Mouse (Mus musculus) hindbrain, embryonic 11.5 days (tissue): ENCODE data around the gene Slc35c2. TPM values are rescaled to one million over a fixed set of nuclear protein-coding genes. Genes with fewer than 3 reads are reported as not detected.

Experiments
- ATAC-seq: fragments of 200-750 bp; cut with Nextera tagmentation; 2 replicates; pipeline ENCODE4 v1.8.0; 2017; ENCODE audit warnings: mild to moderate bottlenecking, moderate TSS enrichment, moderate library complexity; ENCODE audit not compliant: low FRiP score
- DNase-seq: peaks from one replicate; pipeline ENCODE4 v3.0.0-alpha.2; 2015; ENCODE audit warnings: low spot score
- H3K27ac ChIP-seq: fragments of 300-500 bp; sonication (generic); 2 replicates; pipeline ENCODE4 v1.5.1; 2014; ENCODE audit warnings: mild to moderate bottlenecking, low read depth, low read length
- H3K27me3 ChIP-seq: fragments of 300-500 bp; sonication (generic); 2 replicates; pipeline ENCODE4 v1.6.1; 2014; ENCODE audit warnings: mild to moderate bottlenecking, low read length, moderate library complexity, mixed read lengths; ENCODE audit not compliant: control insufficient read depth, insufficient read depth
- H3K36me3 ChIP-seq: fragments of 300-500 bp; sonication (generic); 2 replicates; pipeline ENCODE4 v1.6.1; 2014; ENCODE audit warnings: mild to moderate bottlenecking, low read length, moderate library complexity, mixed read lengths; ENCODE audit not compliant: control insufficient read depth, insufficient read depth
- H3K4me1 ChIP-seq: fragments of 300-500 bp; sonication (generic); replicated peaks from 2 replicates; pipeline ENCODE4 v1.6.1; 2014; ENCODE audit warnings: low read length, mixed read lengths; ENCODE audit not compliant: control insufficient read depth, insufficient read depth
- H3K4me2 ChIP-seq: fragments of 300-500 bp; sonication (generic); replicated peaks from 2 replicates; pipeline ENCODE4 v1.6.1; 2014; ENCODE audit warnings: mild to moderate bottlenecking, low read depth, low read length
- H3K4me3 ChIP-seq: fragments of 300-500 bp; sonication (generic); 2 replicates; pipeline ENCODE4 v1.5.1; 2014; ENCODE audit warnings: low read depth, low read length
- H3K9ac ChIP-seq: fragments of 300-500 bp; sonication (generic); 2 replicates; pipeline ENCODE4 v1.6.1; 2014; ENCODE audit warnings: low read depth, low read length
- H3K9me3 ChIP-seq: fragments of 300-500 bp; sonication (generic); 2 replicates; pipeline ENCODE4 v1.6.1; 2016; ENCODE audit warnings: low read length; ENCODE audit not compliant: control insufficient read depth
- WGBS: fragments of 180-500 bp; shearing (Covaris S2); extraction: QIAGEN DNeasy Blood & Tissue Kit; methylation state at CpG from one replicate; pipeline ENCODE4 v1.1.7; 2014; 5-methylcytosine and 5-hydroxymethylcytosine counted together
- polyA plus RNA-seq: library from polyadenylated mRNA; unstranded; fragments of >200 nt; fragmentation: Nextera tagmentation; extraction: Ambion mirVana; gene quantifications from 2 replicates; pipeline ENCODE4 v1.2.1, GENCODE M21; 2014

The Slc35c2 gene
- polyA plus RNA-seq, 1 experiment from 2014 or later, result 45.8 TPM

DNA sequence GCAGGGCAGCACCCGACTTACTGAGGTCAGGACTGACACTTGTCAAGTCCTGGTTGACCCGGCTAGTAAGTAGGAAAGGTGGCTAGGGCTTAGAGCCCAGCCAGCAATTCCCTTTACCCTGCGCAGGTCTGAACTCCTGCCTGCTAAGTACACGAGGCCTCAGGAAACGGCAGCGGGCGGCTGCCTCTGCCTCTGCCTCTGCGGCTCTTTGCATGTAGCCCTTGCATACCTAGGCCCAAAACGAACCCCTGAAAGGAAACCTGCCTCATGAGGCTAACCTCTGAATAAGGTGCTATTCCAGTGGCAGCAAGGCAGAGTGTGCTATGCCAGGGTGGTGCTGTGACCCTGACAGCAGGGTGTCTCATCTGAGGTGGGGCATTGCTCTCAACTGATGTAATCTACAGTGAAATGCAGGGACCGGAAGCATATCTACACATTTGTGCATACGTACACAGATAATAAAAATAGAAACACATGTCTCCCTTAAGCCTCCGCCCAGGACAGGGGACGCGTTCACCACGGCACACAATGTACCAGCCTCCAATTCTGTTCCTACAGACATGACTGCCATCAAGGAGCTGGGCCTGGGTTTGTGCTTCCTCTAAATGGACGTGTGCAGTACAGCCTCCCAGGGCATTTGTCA lies 30.1 kb upstream of the Slc35c2 start:
- peak overlapping the region; percentile 15; the same call in 1 of the 2 replicates for H3K9ac ChIP-seq

DNA sequence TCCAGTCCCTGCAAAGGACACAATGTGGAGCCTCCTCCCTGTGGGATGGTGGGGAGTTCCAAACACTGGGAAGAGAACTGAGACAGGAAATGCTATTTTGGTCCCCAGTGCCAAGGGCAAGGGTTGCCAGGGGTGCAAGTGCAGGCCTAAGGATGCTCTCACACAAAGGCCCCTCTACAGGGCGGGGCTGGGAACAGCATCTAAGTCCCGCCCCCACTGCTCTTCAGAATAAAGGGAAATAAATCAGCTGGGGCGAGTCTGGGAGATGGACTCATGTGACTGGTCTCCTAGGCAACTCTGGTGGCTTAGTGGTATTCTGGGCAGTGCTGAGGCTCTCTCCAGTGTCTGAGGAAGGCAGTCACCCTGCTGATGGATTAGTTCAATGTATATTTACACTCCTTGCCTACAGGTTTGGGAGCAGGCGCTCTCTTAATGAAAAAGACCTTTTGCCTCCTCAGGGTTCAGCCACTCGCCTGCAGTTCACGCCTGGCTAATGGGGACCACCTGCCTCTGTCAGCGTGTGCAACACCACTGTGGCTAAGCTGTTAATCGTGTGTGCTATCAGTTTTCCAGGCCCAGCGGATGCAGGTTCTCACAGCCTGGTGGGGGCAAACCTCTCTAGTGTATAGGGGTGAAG lies 29.3 kb upstream of the Slc35c2 start:
- Histone ChIP-seq H3K4me3 (no peak overlapping the region), H3K27me3 (no peaks in the 10 kb centered on the region), H3K9ac (peak overlapping the region; percentile 42; the same call in 1 of the 2 replicates), H3K4me1 (peaks cover 36% of the 10 kb centered on the region), H3K9me3 (no peaks in the 10 kb centered on the region), H3K36me3 (peaks cover 2% of the 10 kb centered on the region; the same call in 1 of the 2 replicates), H3K4me2 (peak overlapping the region; percentile 28; the same call in 1 of the 2 replicates), H3K27ac (peak overlapping the region; percentile 95)
- peak; percentile 91 for DNase-seq
- peak; percentile 95 for ATAC-seq
- WGBS, result 6% methylated on average over 9 of the region's 9 CpGs

More for the DNA sequence above, 30.1 kb upstream of the Slc35c2 start:
- no peaks in the 10 kb centered on the region for H3K9me3 ChIP-seq
- peak overlapping the region; percentile 95 for H3K27ac ChIP-seq
- peaks cover 2% of the 10 kb centered on the region; the same call in 1 of the 2 replicates for H3K36me3 ChIP-seq
- 0 out of 2 replicates have a peak, but pooled peaks have one; percentile 1 for ATAC-seq
- H3K4me3 ChIP-seq, result no peak overlapping the region
- DNase-seq, result no peak
- H3K4me1 ChIP-seq, result peaks cover 36% of the 10 kb centered on the region
- peak overlapping the region; percentile 28; the same call in 1 of the 2 replicates for H3K4me2 ChIP-seq
- H3K27me3 ChIP-seq, result no peaks in the 10 kb centered on the region
- 52% methylated on average over 16 of the region's 16 CpGs for WGBS

DNA sequence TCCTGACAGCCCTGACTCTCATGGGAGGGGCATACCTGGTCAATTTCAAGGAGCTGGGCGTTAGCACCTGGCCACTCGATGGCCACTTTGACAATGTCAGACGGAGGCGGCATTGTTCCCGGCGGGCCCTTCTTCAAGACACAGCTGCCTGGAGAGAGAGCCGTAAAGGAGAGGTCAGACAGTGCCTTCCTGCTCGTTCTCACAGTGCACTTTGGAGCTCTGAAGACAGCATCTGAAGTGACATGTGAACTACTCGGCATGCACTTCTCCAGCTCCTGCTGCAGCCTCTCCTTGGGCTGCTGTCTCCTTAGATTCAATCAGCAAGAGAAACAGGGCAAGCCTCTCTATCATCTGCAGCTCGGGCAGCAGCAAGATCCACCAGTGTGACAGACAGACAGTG lies 28.5 kb upstream of the Slc35c2 start:
- no peaks in the 10 kb centered on the region for H3K9me3 ChIP-seq
- ATAC-seq (0 out of 2 replicates have a peak, but pooled peaks have one; percentile 3), DNase-seq (no peak)
- H3K9ac ChIP-seq, result peak overlapping the region; percentile 42; the same call in 1 of the 2 replicates
- H3K4me3 ChIP-seq, result no peak overlapping the region
- H3K36me3 ChIP-seq, result peaks cover 5% of the 10 kb centered on the region; the same call in 1 of the 2 replicates
- peaks cover 30% of the 10 kb centered on the region for H3K4me1 ChIP-seq
- 50% methylated on average over 10 of the region's 10 CpGs for WGBS
- H3K4me2 ChIP-seq, result peak overlapping the region; percentile 15; the same call in 1 of the 2 replicates
- H3K27ac ChIP-seq, result peak overlapping the region; percentile 95
- no peaks in the 10 kb centered on the region for H3K27me3 ChIP-seq

DNA sequence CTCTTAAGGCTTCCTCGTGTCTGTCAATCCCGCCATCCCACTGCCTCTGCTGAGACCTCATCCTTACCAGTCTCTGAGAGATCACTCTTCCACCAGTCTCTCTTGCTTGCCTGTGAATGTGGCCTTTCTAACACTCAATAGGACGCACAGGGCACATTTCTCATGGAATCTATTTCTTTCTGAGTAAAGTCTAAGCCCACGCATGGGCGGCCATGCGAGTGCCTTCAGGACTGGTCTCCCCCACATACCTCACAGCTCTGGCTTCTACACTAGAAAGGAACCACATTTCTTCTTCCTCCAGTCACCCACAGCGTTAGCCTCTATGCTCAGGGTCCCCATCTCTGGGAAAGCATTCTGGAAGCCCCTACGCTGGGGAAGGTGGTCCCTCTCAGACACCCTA lies 26.5 kb upstream of the Slc35c2 start:
- no peak for DNase-seq
- Histone ChIP-seq H3K4me2 (no peak overlapping the region), H3K36me3 (peaks cover 5% of the 10 kb centered on the region; the same call in 1 of the 2 replicates), H3K4me1 (peaks cover 29% of the 10 kb centered on the region), H3K27ac (no peak overlapping the region), H3K9ac (no peak overlapping the region), H3K27me3 (no peaks in the 10 kb centered on the region), H3K9me3 (no peaks in the 10 kb centered on the region), H3K4me3 (no peak overlapping the region)
- ATAC-seq, result no peak
- 91% methylated on average over 8 of the region's 8 CpGs for WGBS

DNA sequence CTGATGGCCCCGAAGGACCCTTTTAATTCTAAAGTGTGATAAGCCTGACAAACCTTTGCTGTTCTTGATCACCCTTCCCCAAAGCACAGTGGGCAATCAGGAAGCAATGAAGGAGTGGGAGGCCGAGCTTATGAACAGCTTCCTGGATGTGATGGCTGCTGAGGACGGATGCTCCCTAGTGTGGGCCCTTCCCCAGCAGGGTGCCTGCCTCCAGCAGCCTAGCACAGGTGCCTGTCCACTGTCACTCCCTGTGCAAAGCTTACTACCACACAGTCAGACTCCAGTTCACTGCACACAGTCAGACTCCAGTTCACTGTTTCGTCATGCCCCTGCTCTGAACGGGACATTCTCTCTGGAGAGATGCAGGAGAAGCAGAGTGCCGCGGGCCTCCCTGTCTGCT lies 24.7 kb upstream of the Slc35c2 start:
- peaks cover 5% of the 10 kb centered on the region; the same call in 1 of the 2 replicates for H3K36me3 ChIP-seq
- no peak for DNase-seq
- H3K9ac ChIP-seq, result no peak overlapping the region
- no peak overlapping the region for H3K4me3 ChIP-seq
- no peak for ATAC-seq
- H3K27me3 ChIP-seq, result no peaks in the 10 kb centered on the region
- H3K4me1 ChIP-seq, result peaks cover 16% of the 10 kb centered on the region
- H3K4me2 ChIP-seq, result no peak overlapping the region
- no peaks in the 10 kb centered on the region for H3K9me3 ChIP-seq
- WGBS, result 77% methylated on average over 7 of the region's 7 CpGs
- H3K27ac ChIP-seq, result no peak overlapping the region

DNA sequence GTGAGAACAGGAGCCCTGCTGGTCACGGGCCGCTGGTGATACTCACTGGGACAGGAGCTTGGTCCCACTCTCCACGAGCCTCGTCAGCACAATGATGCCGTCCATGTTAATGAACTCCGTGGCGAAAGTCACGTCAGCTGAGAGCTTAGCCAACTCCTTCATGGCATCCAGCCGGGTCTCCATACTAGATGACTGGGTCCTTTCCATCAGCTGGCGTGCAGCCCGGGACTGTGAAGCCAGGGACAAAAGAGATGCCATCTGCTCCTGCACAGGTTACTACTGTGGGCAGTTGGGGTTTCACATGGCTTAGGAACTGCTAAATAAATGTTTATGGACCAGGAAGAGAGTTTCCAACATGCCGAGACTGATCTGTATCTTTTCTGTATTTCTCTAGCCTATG lies 23.9 kb upstream of the Slc35c2 start:
- no peak overlapping the region for H3K4me3 ChIP-seq
- H3K36me3 ChIP-seq, result peaks cover 5% of the 10 kb centered on the region; the same call in 1 of the 2 replicates
- ATAC-seq (no peak), DNase-seq (no peak)
- H3K9ac ChIP-seq, result no peak overlapping the region
- H3K27me3 ChIP-seq, result no peaks in the 10 kb centered on the region
- 80% methylated on average over 12 of the region's 12 CpGs for WGBS
- no peak overlapping the region for H3K27ac ChIP-seq
- H3K9me3 ChIP-seq, result no peaks in the 10 kb centered on the region
- H3K4me2 ChIP-seq, result no peak overlapping the region
- H3K4me1 ChIP-seq, result peaks cover 10% of the 10 kb centered on the region

DNA sequence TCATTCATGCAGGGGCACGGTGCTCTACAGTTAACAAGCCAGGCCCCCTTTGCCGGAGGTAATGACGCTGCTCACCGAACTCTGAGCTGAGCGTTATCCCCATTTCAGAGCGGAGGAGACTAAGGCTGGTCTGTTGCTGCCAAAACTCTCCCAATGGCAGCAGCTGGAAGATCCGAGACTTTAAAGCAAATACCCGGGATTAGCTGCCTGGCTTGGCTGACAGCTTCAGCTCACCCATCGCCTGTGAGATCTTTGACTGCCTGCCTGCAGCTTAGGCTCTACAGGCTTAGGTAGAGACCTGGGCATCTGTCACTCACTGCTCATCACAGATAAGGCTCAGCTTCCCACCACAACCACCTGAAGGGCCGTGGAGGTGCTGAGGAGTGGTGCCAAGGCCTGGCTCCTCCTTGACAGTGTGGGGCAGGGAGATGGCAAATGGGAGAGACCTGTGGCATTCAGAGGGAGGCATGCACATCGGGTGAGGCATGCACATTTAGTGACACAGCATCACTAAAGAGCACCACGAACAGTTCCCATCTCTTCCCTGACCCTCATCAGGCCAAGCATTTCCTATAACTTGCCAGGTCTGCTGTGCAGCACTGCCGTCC lies 23.3 kb upstream of the Slc35c2 start:
- ATAC-seq, result no peak
- no peak overlapping the region for H3K9ac ChIP-seq
- H3K36me3 ChIP-seq, result peaks cover 5% of the 10 kb centered on the region; the same call in 1 of the 2 replicates

DNA sequence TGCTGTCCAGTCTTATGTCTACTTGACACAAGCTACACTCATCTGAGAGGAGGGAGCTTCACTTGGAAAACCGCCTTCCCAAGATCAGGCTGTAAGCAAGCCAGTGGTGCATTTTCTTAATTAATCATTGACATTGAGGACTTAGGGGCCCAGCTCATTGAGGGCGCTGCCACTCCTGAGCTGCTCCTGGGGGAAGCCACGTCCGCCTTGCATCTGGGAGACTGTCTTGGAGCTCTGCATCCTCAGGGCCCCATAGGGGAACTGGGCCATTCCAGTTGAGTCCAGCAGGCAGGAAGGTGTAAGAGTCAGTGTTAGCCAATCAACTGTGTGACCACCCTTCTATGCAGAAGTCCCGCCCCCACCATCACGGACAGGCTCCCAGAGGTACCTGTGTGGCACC lies 20.1 kb upstream of the Slc35c2 start:
- WGBS, result 86% methylated on average over 6 of the region's 6 CpGs
- Histone ChIP-seq H3K9me3 (no peaks in the 10 kb centered on the region), H3K36me3 (peaks cover 9% of the 10 kb centered on the region; the same call in 1 of the 2 replicates), H3K27ac (no peak overlapping the region), H3K4me2 (no peak overlapping the region), H3K4me1 (no peaks in the 10 kb centered on the region; the same call in 1 of the 2 replicates), H3K9ac (no peak overlapping the region), H3K27me3 (no peaks in the 10 kb centered on the region), H3K4me3 (no peak overlapping the region)
- ATAC-seq (no peak), DNase-seq (no peak)

More for the DNA sequence above, 23.3 kb upstream of the Slc35c2 start:
- 58% methylated on average over 13 of the region's 13 CpGs for WGBS
- H3K9me3 ChIP-seq, result no peaks in the 10 kb centered on the region
- no peaks in the 10 kb centered on the region for H3K27me3 ChIP-seq
- peaks cover 4% of the 10 kb centered on the region; the same call in 1 of the 2 replicates for H3K4me1 ChIP-seq
- H3K4me3 ChIP-seq, result no peak overlapping the region
- no peak for DNase-seq
- no peak overlapping the region for H3K4me2 ChIP-seq
- H3K27ac ChIP-seq, result no peak overlapping the region
